Mouse (Mus musculus) testis, adult 2 months (tissue): ENCODE data around the gene Ints7. TPM values are rescaled to one million over a fixed set of nuclear protein-coding genes. Genes with fewer than 3 reads are reported as not detected.

Source experiments
- H3K27ac ChIP-seq: fragments of 200-500 bp; 2 replicates; pipeline ENCODE4 v1.5.1; 2012; ENCODE audit warnings: low read depth, low read length; ENCODE audit not compliant: control insufficient read depth, insufficient read depth
- H3K27me3 ChIP-seq: fragments of 200-500 bp; 2 replicates; pipeline ENCODE4 v1.6.1; 2012; ENCODE audit warnings: mild to moderate bottlenecking, low read length, moderate library complexity; ENCODE audit not compliant: control insufficient read depth, insufficient read depth
- H3K36me3 ChIP-seq: fragments of 200-500 bp; 2 replicates; pipeline ENCODE4 v1.6.1; 2012; ENCODE audit warnings: mild to moderate bottlenecking, low read length; ENCODE audit not compliant: control insufficient read depth, insufficient read depth
- H3K4me1 ChIP-seq: fragments of 200-500 bp; 2 replicates; pipeline ENCODE4 v1.6.1; 2012; ENCODE audit warnings: low read length; ENCODE audit not compliant: control insufficient read depth, insufficient read depth
- H3K4me3 ChIP-seq: fragments of 200-500 bp; 2 replicates; pipeline ENCODE4 v1.5.1; 2012; ENCODE audit warnings: low read depth, mild to moderate bottlenecking, low read length, moderate library complexity, mixed read lengths; ENCODE audit not compliant: control insufficient read depth
- CTCF ChIP-seq: fragments of 200-500 bp; IDR thresholded peaks from 2 replicates; pipeline ENCODE4 v1.5.1; 2012; ENCODE audit warnings: low read depth, mild to moderate bottlenecking, inconsistent platforms, low read length, moderate library complexity; ENCODE audit not compliant: control insufficient read depth, insufficient read depth, insufficient replicate concordance
- POLR2A ChIP-seq: fragments of 200-500 bp; IDR thresholded peaks from 2 replicates; pipeline ENCODE4 v1.6.1; 2012; ENCODE audit warnings: low read depth, mild to moderate bottlenecking, inconsistent platforms, low read length, moderate library complexity; ENCODE audit not compliant: control insufficient read depth
- polyA plus RNA-seq: library from polyadenylated mRNA; depleted of rRNA; stranded (reverse); fragments of >200 nt; gene quantifications from 2 replicates; pipeline ENCODE4 v1.2.3, GENCODE M21; 2012

Gene Ints7
- polyA plus RNA-seq, 1 experiment, result 21.7 TPM

DNA sequence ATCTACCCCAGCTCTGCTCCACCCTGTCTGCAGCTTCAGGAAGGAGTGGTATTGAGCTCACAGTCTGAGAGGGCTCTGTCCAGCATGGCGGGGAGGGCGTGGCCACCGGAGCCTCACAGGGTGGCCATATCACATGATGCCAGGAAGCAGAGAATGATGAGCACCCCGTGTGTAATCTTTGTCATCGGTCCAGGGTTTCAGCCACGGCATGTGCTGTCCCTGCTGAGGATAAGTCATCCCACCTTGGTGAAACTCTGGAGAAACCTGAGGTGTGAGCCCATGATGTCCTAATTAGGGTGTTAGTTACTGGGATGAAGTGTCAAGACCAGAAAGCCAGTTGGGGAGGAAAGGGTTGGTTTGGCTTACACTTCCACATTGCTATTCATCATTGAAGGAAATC, 33.6 kb downstream of the Ints7 start:
- TF ChIP-seq CTCF, result no peak
- no peak for TF ChIP-seq POLR2A
- H3K4me1 ChIP-seq, result no peaks in the 10 kb centered on the region
- peaks cover 4% of the 10 kb centered on the region for H3K36me3 ChIP-seq
- no peak overlapping the region for H3K4me3 ChIP-seq
- H3K27ac ChIP-seq, result no peak overlapping the region
- no peaks in the 10 kb centered on the region for H3K27me3 ChIP-seq

DNA sequence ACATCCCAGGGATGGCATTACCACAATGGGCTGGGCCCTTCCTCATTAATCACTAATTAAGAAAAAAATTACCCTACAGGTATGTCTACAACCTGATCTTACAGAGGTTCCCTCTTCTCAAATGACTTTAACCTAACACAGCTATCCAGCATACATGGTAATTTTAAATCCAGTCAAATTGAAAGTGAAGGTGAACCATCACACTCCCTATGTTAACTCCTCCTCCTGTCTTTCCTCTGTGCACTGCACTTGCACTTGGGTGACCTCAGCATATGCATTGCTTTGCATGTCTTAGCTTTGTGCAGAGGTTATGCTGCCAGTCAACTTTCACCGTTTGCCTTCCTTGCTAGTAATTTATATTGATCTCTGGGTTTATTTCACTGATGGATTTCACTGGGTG, 34.1 kb downstream of the Ints7 start:
- Histone ChIP-seq H3K4me3 (no peak overlapping the region), H3K27me3 (no peaks in the 10 kb centered on the region), H3K27ac (no peak overlapping the region), H3K36me3 (peaks cover 5% of the 10 kb centered on the region), H3K4me1 (no peaks in the 10 kb centered on the region)
- TF ChIP-seq POLR2A (no peak), CTCF (no peak)

DNA sequence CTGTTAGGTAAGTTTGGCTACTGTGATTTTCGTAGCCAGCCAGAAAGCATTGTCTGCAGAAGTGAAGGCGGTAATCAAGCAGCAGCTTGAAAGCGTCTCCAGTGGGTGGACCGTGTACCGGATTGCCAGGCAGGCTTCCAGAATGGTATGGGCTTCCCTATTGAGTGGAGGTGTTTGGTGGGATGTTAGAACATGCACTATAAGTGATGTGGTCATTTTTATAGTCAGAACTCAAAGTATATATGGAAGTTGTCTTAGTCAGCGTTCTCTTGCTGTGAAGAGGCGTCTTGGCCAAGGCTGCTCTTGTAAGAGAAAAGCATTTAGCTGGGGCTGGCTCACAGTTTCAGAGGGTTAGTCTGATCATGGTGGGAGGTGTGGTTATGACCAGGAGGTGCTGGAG, 34.9 kb downstream of the Ints7 start:
- Histone ChIP-seq H3K27ac (no peak overlapping the region), H3K4me1 (no peaks in the 10 kb centered on the region), H3K4me3 (no peak overlapping the region), H3K36me3 (peaks cover 4% of the 10 kb centered on the region), H3K27me3 (no peaks in the 10 kb centered on the region)
- TF ChIP-seq POLR2A, result no peak
- TF ChIP-seq CTCF, result no peak

DNA sequence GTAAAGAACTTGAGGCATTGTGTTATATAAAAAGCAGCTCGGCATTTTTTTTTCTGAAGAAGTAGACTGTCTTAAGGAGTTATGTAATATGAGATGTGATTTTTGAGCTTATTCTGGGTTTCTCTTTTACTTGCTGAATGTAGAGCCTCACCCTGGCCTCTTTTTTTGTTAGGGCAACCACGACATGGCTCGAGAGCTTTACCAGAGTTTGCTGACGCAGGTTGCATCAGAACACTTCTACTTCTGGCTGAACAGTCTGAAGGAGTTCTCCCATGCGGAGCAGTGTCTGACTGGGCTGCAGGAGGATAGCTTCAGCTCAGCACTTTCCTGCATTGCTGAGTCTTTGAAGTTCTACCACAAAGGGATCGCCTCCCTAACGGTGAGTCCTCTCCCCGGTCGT, 36.2 kb downstream of the Ints7 start:
- Histone ChIP-seq H3K4me1 (no peaks in the 10 kb centered on the region), H3K27ac (no peak overlapping the region), H3K36me3 (peaks cover 5% of the 10 kb centered on the region), H3K4me3 (no peak overlapping the region), H3K27me3 (no peaks in the 10 kb centered on the region)
- no peak for TF ChIP-seq CTCF
- TF ChIP-seq POLR2A, result no peak

DNA sequence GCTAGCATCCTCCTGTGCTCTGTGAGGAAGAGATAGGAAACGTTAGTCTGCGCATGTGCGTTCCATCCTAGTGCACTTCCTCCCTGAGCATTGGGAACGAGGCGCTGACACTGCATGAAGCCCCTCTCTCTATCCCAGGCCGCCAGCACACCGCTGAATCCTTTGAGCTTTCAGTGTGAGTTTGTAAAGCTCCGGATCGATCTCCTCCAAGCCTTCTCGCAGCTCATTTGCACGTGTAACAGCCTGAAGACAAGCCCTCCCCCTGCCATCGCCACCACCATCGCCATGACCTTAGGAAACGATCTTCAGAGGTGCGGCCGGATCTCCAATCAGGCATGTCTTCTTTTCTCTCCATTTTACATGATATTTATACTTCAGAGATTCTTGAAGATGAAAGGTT, 37.4 kb downstream of the Ints7 start:
- no peak for TF ChIP-seq CTCF
- no peak for TF ChIP-seq POLR2A
- H3K4me1 ChIP-seq, result no peaks in the 10 kb centered on the region
- peaks cover 5% of the 10 kb centered on the region for H3K36me3 ChIP-seq
- no peak overlapping the region for H3K27ac ChIP-seq
- no peaks in the 10 kb centered on the region for H3K27me3 ChIP-seq
- H3K4me3 ChIP-seq, result no peak overlapping the region

DNA sequence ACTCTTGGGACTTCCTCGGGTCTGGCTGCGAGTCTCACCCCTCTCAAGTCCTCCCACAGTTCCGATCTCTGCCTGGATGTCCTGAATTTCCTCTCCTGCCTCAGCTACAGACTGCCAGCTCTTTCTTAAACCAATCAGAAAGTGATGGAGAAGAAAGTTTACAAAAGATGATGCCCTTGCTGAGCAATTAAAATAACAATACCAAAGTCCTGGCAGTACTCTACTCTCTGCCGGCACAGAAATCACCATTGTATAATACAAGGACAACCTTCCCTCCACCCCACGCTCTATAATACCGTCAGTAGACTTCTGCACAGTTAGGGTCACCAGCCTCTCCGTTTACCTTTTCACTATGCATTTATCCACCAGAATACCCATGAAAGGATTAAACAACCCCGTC, 40.8 kb downstream of the Ints7 start:
- H3K4me1 ChIP-seq, result no peaks in the 10 kb centered on the region
- H3K4me3 ChIP-seq, result no peak overlapping the region
- H3K27ac ChIP-seq, result no peak overlapping the region
- H3K36me3 ChIP-seq, result peaks cover 5% of the 10 kb centered on the region
- no peaks in the 10 kb centered on the region for H3K27me3 ChIP-seq
- no peak for TF ChIP-seq CTCF
- TF ChIP-seq POLR2A, result no peak

DNA sequence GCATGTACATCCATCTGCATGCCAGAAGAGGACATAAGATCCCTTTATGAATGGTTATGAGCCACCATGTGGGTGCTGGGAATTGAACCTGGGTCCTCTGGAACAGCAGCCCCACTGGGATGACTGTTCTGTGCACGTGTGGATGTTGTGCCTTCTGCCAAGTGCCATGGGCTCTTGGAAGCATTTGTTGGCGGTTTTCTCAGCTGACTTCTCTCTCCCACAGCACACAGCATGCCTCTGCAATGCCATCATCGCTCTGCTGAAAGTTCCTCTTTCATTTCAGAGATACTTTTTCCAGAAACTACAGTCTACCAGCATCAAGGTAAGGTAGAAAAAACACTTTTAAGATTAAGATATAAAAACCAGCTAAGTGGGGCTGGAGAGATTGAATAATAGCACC, 42.2 kb downstream of the Ints7 start:
- no peaks in the 10 kb centered on the region for H3K27me3 ChIP-seq
- H3K4me1 ChIP-seq, result no peaks in the 10 kb centered on the region
- TF ChIP-seq CTCF (no peak), POLR2A (no peak)
- H3K36me3 ChIP-seq, result peaks cover 8% of the 10 kb centered on the region
- no peak overlapping the region for H3K4me3 ChIP-seq
- no peak overlapping the region for H3K27ac ChIP-seq

DNA sequence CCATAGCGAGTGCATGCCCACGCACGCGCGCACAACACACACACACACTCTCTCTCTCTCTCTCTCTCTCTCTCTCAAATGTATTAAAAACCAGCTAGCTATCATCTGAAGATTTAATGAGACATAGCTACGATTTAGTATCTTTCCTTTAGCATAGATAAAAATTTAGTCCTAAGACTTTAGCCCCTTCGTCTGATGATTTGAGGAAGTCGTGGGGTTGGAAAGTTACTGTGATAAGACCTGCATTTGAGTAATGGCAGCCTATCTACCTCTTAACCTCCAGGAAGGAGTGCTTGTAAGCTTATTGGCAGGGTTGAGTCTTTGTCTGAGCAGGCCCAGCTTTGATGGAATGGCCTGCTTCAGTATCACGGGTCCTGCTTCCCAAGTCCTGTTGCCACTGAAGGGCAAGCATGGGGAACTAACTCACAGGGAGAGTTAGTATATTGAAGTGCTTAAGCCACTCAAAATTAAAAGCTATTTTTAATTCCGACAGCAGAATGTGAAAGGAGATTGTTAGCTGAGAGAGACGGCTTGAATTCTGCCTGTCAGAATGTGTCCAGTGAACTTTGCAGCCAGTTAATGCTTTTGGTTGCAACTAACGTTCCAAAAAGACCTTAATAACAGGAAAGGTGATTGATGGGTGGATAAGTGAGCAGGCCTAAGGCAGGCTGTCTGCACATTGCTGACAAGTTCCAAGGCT, 42.8 kb downstream of the Ints7 start:
- Histone ChIP-seq H3K27me3 (no peaks in the 10 kb centered on the region), H3K4me1 (no peaks in the 10 kb centered on the region), H3K27ac (no peak overlapping the region), H3K4me3 (no peak overlapping the region), H3K36me3 (peaks cover 8% of the 10 kb centered on the region)
- no peak for TF ChIP-seq POLR2A
- TF ChIP-seq CTCF, result no peak
